Mouse (Mus musculus) adrenal gland, adult 8-10 months (tissue): ENCODE measurements around the gene Gstp2. TPM values are rescaled to one million over a fixed set of nuclear protein-coding genes. Genes with fewer than 3 reads are reported as not detected.
"Not testable (repeated sequence)": the region's sequence is repeated elsewhere in the genome, so short reads cannot be mapped to it uniquely, and the experiment has no call there.

Experiments
- DNase-seq: peaks from one replicate; pipeline ENCODE4 v3.0.0; 2022
- total RNA-seq, 4 experiments: library from RNA; stranded (reverse); gene quantifications; 2 replicates each; pipeline ENCODE4 v1.2.4; 2022

Gene Gstp2
- total RNA-seq, 4 experiments from 2014 or later, result 45.4 to 79.1 (median 67.8) TPM

DNA sequence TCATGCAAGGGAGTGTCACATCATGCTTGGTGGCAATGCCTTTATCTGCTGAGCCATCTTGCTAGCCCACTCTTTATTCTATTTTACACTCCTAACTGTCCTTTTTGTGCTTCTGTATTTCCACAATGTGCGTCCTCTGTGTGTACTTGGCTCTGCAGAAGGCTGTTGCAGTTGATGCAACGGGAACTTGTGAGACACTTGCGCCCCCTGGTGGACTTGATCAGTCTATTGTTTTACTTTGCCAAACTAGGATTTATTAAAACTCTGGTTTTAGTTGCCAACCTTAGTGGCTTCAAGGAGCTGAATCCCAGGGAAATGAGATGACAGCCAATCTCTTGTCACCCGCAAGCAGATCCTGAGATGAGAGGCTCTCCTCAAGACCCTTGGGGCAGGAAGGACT lies 2.0 kb upstream of the Gstp2 start:
- peak; percentile 65 for DNase-seq

DNA sequence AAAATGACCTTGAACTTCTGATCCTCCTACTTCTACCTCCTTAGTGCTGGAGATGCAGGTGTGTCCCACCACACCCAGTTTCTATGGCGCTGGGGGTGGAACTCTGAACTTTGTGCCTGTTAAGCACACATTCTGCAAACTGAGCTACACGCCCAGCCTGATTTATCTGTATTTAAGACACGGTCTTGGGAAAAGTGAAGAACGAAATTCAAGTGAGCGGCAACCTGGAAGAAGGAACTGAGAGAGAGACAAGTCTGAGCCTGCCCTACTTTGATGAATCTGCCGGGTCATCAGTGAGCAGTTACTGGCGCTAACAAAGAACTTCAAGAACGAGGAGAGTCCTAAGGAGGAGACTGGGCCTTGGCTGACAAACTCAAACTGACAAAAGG lies 1.0 kb upstream of the Gstp2 start:
- no peak for DNase-seq

DNA sequence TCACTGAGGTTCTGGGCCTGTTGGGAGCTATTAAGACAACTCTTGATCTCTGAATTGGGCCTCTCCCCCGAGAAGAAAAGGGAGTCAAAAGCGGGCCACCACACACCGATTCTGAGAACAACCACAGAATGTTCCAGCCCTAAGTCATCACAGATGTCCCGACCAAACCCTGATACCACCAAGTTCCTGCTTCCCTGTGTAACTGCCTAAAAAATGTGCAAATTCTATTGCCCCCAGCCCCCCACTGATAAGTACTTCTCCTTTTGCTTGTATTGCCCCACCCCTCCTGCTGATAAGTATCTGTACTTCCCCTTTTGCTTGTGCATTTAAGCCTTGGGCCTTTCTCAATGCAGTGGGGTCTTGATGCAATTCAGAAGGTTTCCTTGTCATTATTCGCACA lies 1.7 kb downstream of the Gstp2 start:
- not testable (repeated sequence) for DNase-seq

DNA sequence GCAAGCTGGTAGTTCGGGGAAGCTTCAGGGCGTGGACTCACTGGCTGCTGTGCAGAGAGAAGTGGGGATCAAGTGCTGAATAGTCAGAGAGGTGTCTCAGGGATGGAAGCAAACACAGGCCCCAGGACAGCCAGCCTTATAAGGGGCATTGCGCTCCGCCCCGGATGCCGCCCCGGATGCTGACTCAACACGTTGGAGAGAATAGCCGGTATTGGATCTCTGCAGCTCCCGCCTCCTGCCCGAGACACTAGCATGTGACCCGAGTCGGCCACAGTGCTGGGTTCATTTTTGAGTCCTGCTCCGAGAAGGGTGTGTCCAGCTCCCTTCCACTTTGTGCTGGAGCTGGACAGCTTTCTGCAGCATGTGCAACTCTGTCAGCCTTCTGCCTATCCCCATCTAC lies 3.7 kb downstream of the Gstp2 start:
- no peak for DNase-seq

DNA sequence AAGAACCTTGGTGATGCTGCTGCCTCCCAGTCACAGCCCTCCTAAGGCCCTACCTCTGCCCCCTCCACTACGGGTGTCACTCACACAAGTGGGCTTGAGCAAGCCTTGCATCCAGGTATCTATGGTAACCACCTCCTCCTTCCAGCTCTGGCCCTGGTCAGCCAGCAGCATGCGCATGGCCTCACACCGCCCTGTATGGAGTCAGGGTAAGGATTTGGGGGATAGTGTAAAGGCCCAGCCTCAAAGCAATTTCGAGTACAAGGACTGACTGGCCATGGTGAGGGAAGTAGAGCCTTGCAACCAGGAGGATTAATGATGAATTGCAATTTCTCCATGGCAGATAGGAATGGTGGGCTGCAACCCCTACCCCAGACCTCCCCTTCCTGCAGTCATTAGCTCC lies 4.3 kb downstream of the Gstp2 start:
- not testable (repeated sequence) for DNase-seq

DNA sequence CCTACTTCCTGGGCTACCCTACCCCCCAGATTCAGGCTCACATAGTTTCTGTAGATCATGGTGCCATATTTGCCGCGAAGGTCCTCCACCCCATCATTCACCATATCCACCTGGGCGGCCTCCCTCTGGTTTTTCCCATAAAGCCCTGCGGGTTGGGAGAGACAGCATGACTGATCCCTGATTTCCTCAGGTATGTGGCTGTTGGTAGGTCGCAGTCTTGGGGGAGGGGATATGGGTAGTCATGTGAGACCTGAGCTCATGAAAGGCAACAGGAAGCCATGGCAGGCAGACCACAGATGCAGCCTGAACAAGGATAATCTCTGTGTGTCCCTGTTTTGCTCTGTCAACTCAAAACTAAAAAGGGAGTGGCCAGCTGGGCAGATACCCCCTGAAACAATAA lies 4.9 kb downstream of the Gstp2 start:
- not testable (repeated sequence) for DNase-seq

DNA sequence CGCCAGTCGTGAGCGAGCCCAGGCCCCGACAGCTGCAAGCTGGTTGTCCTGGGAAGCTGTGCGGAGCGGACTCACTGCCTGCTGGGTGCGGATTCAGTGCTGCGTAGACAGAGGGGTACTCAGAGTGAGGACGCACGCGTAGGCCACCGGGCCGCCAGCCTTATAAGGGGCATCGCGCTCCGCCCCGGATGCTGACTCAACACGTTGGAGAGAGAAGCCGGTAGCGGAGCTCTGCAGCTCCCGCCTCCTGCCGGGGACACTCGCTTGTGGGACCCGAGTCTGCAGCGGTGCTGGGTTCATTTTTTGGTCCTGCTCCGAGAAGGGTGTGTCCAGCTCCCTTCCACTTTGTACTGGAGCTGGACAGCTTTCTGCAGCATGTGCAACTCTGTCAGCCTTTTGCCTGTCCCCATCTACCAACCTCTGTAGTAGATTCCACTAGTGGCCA lies 8.0 kb downstream of the Gstp2 start, which contains the start of gene Gstp1:
Gstp1 (minus strand) TSS at position 198 of the 445 bp plus-strand sequence.
- peak; percentile 86 for DNase-seq

DNA sequence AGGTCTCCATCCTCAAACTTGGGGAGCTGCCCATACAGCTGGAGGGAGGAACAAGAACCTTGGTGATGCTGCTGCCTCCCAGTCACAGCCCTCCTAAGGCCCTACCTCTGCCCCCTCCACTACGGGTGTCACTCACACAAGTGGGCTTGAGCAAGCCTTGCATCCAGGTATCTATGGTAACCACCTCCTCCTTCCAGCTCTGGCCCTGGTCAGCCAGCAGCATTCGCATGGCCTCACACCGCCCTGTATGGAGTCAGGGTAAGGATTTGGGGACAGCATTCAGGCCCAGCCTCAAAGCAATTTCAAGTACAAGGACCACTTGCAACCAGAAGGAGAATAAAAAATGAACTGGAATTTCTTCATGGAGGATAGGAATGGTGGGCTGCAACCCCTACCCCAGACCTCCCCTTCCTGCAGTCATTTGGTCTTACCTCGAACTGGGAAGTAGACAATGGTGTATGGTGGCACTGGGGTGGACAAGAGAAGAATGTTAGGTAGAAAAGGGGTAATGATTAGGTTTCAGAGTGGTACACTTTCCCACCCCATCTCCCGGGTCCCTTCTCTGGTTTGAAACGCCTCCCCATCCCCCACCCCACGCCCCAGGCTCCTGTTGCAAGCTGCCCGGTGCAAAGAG lies 8.6 kb downstream of the Gstp2 start:
- DNase-seq, result not testable (repeated sequence)

DNA sequence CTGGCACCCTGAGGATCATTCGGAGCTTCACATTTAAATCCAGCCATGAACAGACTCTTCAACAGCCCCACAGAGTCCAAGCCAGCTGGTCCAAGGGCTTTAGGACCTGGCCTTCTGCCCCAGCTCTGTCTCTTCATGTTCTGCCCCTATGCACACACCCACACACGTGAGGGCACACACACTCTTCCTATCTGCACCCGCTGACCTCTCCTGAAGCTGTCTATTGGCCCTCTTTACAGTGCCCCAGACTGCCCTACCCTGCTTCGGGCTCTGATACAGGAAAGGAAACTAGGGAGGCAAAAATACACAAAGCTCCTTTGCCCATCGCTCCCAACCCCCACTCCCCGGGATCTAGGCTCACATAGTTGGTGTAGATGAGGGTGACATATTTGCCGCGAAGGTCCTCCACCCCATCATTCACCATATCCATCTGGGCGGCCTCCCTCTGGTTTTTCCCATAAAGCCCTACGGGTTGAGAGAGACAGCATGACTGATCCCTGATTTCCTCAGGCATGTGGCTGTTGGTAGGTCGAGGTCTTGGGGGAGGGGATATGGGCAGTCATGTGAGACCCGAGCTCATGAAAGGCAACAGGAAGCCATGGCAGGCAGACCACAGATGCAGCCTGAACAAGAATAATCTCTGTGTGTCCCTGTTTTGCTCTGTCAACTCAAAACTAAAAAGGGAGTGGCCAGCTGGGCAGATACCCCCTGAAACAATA lies 9.3 kb downstream of the Gstp2 start:
- no peak for DNase-seq

DNA sequence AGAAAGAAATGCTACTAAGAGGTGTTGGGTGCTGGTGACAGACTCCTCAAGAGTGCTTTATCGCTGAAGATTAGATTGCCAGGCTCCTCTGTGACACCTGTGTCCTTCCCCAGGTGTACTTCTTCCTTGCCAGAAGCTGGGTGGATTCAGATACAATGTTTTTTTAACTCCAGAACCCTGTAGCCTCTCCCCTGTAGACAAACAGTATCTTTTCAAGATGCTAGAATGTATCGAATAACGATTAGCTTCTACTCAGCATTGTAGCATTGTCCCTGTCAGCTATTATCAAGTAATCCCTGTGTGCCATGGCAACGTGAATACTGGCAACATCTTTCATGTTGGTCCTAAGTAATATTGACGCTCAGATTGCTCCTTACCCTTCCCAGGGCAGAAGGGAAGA lies 12.1 kb downstream of the Gstp2 start:
- DNase-seq, result no peak

DNA sequence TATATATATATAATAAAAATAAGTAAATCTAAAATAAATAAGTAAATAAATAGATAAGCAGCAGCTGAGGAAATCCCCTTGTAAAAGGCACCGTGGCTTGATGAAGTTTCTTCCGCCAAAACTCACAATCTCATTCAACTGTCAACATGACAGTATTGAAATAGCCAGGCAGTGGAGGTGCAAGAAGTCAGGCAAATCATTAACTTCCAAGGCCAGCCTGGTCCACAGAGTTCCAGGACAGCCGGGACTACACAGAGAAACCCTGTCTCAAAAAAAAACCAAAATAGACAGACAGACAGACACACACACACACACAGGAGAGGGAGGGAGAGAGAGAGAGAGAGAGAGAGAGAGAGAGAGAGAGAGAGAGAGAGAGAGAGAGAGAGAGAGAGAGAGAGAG lies 12.5 kb downstream of the Gstp2 start:
- no peak for DNase-seq

DNA sequence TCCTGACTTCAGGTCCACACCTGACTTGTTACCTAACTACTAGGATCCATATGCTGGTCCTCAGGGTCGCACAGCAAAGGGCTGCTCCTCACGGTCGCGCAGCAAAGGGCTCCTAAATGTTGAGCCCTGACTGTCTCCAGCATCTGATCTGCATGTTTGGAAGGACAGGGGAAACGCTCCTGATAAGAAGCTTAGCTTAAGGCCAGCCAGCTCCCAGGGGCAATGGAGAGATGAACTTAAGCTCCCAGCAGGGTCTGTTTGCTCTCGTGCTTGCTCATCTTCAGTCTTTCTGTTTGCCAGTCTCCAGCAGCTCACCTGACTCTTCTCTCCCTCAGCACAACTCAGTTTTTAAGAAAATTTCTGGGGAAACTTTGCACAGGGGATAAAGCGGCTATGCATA lies 13.2 kb downstream of the Gstp2 start:
- DNase-seq, result no peak

DNA sequence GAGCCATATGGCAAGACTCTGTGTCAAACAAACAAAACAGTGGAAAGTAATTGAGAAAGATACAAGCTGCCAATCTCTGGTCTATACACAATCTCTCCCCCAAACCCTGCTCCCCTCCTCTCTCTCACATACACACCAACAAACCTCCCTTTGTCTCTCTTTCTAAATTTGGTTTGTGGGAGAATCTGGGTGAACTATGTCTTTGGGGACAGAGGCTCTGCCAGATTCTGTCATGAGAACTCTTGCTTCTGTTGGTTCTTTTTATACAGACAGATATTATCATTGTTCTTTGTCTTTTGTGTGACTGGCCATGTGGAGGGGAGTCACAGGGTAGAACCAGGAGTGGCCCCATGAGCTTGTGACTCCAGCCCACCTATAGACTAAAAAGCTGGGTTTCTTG lies 18.2 kb downstream of the Gstp2 start:
- no peak for DNase-seq

DNA sequence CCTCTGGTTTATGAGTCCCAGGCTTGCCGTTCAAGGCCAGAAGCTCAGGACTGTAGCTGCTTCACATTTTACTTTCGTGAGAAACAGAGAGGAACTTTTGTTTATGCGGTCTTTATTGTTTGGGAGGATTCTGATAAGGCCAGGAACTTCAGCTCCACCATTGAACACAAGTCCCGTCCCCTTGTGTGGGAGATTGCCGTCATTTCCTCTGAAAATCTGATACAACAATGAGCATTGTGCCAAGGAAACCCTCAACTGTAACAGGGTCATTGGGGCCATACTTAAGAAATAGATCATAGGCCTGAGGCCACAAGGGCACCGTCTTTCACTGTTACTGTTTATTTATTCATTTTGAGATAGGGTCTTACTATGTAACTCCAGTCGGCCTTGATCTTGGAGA lies 22.6 kb downstream of the Gstp2 start:
- no peak for DNase-seq

DNA sequence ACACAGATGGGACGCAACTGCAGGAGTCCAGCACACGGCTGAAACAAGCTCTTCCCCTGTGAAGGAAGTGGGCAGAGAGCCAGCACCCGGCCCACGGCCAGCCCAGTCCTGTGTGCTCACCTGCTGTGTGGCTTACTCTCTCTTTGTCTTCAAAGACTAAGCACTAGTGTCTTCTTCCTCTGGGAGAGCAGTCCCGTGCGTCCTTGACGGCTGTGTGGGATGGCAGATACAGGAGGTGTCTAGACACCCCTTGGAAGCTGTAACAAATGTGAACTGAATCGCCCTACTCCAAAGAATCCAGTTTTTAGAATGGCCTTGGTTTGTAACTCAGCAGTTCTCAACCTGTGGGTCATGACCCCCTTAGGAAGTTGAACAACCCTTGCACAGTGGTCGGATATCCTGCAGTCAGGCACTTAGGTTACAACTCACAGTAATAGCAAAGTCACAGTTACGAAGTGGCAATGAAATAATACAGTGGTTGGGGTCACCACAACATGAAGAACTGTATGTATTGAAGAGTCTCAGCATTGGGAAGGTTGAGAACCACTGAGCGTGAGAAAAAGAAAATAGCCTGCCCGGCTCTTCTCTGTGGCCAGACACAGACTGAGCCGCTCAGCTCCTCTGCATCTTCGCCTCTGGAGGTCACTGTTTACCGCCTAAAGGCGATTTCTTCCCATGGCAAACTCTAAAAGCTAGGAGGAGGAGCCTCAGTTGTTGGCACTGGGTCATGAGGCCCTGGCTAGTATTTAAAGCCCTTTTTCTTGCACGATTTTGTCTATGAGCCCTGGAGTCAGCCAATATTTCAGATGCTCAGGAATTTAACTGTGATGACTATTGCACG lies 26.9 kb downstream of the Gstp2 start:
- peak; percentile 82 for DNase-seq

DNA sequence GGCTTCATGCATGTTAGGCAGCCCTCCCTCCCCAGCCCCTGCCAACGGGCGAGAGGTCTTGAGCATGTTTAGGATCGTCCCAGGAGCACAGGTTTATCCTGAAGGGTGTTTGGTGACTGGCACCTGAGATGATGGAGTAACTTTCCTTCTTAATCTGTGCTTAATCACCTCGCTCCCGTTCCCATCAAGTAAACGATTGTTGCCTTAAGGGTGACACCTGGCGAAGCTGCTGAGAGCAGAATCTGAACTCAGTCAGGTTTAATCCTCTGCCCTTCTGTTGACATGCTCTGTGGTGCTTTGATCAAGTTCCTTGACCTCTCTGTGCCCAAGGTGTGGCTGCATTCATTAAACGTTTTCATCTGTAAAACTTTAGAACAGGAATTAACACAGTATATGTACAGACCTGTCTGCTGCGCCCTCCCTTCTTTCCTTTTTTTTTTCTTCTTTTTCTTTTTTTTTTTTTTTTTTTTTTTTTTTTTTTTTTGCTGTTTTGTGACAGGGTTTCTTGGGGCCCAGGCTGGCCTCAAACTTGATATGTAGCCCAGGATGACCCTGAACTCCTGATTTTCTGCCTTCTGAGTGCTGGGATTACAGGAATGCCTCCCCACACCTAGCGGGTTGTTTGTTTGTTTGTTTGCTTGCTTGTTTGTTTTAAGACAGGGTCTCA lies 27.8 kb downstream of the Gstp2 start:
- no peak for DNase-seq

DNA sequence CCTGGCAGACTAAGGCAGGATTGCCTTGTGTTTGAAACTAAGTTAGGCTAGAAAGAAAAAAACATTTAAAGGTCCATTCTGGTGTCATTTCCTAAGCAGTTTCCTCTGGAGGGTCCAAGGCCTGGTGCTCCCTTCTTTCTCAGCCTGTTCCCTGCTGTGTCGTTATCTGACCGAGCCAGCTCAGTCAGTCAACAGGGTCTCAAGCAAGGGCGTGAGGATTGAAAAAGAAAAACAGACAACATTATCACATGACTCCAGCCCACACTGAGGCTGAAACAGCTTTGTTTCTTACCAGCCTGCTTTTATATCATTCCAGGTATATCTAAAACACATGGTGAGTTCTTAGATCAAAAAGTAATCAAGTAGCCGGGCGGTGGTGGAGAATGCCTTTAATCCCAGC lies 30.2 kb downstream of the Gstp2 start:
- no peak for DNase-seq

DNA sequence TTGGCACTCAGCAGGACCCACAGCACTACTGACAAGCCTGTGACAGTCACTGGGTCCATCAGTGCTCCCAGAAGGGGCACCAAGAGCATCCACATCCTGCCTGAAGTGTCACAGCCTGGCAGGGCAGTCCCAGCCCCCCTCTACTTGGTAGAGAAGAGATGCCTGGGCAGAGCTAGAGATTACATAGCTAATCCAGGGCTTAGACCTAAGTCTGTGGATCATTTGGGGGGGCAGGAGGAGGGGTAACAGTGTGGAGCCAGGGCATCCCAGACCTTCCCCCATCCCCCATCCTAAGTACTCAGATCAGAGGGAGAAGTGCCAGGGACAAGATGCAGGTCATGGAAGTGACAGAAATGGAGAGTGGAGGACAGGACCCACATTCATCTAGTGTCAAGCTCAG lies 31.0 kb downstream of the Gstp2 start:
- DNase-seq, result no peak

DNA sequence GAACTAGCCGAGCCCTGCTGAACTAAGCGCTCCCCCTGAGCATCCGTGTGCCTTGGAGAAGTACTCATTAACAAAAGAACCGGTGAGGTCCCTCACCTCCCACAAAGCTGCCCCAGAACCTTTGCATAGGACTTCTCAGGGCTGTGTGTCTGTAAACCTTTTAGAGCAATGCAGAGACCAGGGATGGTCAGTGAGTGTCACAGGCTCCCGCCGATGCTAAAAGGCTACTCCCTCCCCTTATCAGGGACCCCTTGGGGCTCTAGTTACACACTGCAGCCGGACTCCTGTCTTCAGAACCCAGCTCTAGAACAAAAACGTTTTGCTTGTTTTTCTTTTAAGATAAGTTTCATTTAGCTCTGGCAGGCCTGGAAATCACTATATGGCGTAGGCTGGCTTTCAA lies 32.8 kb downstream of the Gstp2 start:
- no peak for DNase-seq

DNA sequence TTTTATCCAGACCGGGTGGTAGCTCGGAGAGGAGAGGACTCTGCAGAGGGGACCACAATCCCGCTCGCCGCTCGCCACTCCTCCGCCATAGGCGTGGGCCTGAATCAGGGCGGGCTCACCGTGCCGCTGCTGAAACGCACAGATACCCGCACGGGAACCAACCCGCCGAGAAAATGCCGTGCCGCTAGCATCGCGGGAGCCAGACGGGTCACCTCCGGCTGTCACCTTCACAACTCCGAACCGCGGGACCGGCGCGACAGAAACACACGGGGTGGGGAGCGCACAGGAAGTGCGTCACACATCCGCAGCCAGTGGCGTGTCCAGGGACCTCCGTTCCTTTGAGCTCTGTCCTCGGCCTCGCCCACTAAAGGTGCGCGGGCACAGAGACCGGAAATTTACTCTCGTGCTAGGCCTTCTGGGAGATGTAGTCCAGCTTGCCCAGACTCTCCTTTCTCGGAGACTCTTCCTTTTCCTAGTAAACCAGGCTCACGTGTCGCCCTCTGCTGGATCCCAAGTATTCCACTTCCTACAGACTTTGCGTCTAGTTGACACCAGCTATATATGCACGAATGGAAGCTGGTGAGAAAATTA lies 33.3 kb downstream of the Gstp2 start, which contains the start of gene Ndufv1:
Ndufv1 (minus strand) TSS at position 375 of the 591 bp plus-strand sequence.
- peak; percentile 99 for DNase-seq

DNA sequence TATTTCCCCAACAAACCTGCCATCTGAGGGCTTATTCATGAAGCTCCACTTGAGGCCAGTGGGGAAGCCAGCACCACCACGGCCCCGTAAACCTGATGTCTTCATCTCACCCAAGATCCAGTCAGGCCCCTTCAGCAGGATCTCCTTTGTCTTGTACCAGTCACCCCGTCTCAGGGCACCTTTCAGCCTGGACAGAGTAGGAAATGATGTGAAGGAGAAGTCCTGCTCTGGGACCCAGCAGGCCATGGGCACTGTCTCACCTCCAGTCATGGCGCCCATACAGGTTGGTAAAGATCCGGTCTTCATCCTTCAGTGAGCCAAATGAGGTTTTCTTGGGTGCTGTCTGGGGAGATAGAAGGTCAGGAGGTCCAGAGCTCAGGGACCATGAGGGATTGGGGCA lies 34.7 kb downstream of the Gstp2 start:
- no peak for DNase-seq

DNA sequence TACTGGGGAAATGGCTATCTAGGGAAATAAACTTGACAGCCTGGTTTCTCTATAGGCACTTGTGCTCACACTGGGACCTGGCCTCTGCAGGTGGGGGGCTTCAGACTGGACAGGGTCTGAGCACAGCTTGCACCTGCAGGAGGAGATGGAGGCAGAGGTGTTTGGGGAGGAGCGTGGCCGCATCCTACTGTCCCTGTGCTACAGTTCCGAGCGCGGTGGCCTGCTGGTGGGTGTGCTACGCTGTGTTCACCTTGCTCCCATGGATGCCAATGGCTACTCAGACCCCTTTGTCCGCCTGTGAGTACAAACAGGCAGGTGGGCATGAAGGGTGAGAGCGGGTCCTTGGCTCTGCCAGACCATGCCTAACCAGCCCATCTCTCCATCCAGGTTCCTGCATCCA lies 39.9 kb downstream of the Gstp2 start:
- no peak for DNase-seq
